Mouse (Mus musculus): ENCODE measurements around the gene Tfcp2.
"Not testable (repeated sequence)": the region's sequence is repeated elsewhere in the genome, so short reads cannot be mapped to it uniquely, and the experiment has no call there.

Gene Tfcp2

DNA sequence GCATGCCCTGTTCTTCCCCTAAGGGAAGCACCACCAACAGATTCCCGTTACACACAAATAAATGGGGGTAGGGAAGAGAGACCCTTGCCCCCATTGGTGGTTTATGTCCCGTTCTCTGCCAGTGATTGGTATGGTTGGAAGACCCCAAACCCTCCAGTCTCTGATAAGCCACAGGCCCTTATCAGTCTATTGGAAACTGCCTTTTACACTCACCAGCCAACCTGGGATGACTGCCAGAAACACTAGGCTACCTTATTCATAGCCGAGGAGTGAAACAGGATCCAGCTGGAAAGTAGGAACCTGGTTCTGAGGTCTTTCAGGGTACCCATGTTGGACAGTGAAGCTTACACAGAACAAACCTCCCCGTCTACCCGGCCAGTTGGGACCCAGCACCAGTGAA, 4.2 kb upstream of the Tfcp2 start:
- no peak for DNase-seq

- DNase-seq: peak; percentile 13
These were observed 1.5 kb downstream of the Tfcp2 start for GRCm38 (mm10) chr15:100550280-100550679.

DNA sequence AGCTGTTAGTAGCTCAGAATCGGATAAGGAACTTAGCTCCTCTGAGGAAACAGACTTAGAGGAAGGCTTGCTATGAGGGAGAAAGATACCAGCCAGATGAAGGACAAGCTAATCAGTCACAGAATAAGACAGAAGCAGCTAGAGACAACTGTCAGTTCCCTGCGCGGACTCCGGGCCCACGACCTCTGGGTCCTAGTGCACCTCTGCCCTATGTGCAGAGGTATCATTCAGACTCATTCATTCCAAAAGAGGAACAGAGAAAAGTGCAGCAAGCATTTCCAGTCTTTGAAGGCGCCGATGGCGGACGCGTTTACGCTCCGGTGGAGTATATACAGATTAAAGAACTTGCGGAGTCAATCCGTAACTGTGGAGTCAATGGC, 8.2 kb downstream of the Tfcp2 start:
- DNase-seq: not testable (repeated sequence)

DNA sequence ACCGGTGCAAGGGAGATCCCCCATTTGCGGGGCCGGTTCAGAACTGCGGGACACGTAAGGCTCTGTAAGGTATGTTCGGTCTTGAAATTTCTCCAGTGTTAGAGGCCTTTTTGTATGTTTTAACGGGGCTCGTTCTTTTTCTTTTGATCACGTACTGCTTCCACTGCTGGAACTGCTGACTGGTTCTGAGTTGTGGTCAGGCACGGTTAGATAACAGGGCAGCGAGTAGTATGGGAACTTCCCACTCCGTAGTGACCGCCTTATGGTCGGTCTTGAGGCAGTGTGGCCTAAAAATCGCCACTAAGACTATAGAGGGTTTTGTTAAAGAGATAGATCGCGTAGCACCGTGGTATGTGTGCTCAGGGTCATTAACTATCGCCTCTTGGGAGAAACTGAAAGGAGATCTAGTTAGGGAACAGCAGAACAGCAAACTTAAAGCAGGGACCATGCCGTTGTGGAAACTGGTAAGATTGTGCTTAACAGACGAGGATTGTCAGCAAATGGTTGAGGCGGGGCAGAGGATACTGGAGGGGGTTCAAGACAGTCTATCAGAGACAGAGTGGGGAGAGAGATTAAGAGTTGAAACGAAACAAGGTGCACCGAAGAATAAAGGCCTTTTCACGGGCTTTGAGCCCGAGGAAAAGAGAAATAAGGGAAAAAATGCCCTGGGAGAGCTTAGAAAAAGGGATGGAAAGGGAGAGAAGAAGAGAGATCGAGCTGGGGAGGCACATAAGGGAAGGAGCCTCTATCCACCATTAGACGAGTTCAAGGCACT, 8.7 kb downstream of the Tfcp2 start:
- not testable (repeated sequence) for DNase-seq

DNA sequence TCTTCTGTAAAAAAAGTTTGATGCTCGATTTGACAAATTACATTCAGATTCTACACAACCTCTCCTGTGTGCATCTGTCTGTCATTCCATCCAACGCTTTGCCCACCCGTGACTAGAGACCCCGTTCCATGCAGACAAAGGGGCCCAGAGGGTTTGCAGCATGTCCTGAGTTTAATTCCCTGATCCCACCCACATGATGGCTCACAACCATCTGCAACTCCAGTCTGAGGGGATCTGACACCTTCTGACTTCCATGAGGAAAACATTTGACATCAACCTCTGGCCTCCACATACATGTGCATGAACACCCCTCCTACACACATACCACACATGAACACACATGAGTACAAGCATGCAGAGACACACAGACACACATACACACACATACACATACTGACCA, 10.4 kb downstream of the Tfcp2 start:
- DNase-seq: no peak

- not testable (repeated sequence) for DNase-seq
These were observed 10.8 kb downstream of the Tfcp2 start for GRCm38 (mm10) chr15:100541001-100541400.

DNA sequence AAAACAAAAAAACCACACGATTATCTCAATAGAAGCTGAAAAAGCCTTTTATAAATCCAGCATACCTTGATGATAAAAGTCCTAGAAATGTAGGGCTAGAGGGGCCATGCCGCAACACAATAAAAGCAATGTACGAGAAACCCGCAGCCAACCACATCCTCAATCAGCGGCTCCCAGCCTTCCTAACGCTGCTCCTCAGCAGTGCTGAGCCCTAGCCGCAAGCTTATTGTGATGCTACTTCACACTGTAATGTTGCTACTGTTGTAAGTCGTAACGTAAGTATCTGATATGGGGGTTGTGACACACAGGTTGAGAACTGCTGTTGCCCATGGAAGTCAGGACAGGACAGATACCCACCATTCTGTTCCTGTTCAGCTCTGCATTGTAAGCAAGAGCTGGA, 12.4 kb downstream of the Tfcp2 start:
- no peak for DNase-seq

DNA sequence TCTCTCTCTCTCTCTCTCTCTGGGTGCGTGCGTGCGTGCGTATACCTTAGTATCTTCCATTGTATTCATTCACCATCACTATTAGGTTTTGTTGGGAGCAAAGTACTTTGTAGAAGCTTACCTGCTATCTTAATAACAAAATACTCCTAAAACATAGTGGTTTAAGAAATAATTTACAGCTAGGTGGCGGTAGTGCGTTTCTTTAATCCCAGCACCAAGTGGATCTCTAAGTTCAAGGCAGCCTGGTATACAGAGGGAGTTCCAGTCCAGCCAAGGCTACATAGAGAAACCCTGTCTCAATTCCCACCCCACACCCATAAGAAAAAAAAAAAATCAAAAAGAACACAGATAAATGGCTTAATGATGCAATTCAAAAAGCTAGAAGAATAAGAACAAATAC, 13.9 kb downstream of the Tfcp2 start:
- peak; percentile 14 for DNase-seq

GRCm38 (mm10) chr15:100527900-100528299, 23.9 kb downstream of the Tfcp2 start:
- DNase-seq: no peak

DNA sequence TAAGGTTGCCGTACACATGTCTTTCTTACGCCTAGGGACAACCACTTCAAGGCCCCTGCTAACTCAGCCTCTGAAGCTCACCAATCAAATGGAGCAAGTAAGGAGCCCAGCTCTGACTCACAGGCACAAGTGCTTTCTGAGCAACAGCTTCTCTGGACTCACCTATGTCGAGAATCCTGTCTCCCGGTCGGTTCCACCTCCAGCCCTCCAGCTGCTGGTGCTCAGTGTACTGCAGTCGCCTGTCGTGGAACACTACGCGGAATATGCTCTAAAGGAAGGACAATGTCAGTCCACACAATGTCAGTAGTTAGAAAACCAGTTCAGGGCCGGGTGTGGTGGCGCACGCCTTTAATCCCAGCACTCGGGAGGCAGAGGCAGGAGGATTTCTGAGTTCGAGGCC, 26.4 kb downstream of the Tfcp2 start:
- no peak for DNase-seq

DNA sequence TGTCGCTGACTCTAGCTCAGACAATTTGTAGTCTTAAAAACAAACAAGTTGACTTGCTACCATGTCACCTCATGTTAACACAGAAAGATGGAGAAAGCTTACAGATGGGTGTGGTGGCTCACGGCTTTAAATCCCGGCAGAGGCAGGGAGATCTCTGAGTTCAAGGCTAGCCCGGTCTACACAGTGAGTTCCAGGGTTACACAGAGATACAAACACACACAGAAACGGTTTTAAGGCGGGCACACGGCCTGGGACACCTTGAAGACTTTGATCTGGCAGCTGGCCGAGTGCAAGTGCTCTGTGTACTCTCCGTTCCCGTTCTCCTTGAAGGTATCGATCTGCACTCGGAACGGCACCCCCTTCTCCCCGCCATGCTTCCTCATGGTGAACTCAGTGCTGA, 31.5 kb downstream of the Tfcp2 start:
- no peak for DNase-seq

- DNase-seq: no peak
These were observed 36.7 kb downstream of the Tfcp2 start for GRCm38 (mm10) chr15:100515121-100515520.

DNA sequence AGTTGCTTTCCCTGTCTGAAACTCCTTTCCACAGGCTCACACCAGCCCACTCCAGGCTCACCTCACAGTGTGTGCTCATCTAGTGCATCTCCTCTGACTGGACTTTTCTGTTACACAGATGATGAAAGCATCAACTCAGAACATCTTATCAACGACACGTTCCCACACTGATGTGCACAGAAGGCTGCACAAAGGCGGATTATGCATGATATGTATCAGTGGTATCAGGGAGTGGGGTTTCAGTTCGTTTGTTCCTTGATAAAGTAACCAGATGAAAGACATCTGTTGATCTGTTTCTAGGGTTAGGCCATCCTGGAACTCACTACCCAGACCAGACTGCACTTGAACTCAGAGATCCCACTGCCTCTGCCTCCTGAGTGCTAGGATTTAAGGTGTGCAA, 38.4 kb downstream of the Tfcp2 start:
- no peak for DNase-seq

DNA sequence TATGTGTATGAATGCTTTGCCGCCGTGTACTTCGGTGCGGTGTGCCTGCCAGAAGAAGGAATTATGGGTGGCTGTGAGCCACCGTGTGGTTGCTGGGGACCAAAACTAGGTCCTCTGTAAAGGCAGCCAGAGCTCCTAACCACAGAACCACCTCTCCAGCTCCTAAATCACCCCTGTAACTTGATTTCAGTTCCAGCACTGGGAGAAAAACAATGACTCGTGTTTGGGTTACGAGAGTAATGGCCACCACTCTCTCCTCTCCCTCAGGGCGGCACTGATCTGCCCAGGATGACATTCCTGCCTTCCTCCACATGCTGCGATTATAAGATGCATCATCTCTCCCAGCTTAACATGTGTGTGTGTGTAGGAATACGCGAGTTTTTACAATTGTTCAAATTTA, 41.7 kb downstream of the Tfcp2 start:
- DNase-seq: no peak

DNA sequence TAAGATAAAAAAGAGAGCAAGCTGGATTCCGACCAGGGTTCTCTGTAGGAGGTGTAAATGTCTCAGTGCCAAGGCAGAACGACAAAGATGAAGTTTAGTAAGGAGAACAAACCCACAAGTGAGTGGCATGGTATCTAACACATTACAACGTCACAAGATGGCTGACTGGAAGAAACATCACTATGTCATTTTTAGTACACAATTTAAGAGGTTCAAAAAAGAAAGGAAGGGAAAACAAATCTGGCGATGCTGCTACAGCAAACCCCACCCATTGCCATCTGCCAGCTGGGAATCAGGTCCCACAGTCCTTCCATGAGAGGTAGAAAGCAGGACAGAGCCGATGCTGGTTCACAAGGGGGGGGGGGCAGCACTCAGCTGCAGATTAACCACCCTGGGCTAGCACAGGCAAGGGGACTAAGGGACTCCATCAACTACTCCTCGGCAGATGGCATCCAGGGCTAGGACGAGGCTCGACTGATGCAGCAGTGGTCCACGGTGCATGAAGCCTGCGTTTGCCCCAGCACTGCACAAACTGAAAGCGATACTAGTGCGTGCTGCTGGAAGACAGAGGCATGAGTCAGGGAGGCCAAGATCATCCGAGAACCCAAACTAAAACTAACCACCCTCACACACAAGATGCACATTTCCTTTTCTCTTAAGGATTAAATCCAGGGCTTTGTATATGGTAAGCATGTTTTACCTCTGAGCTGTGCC, 43.2 kb downstream of the Tfcp2 start:
- DNase-seq: no peak

GRCm38 (mm10) chr15:100499506-100499905, 52.3 kb downstream of the Tfcp2 start:
- not testable (repeated sequence) for DNase-seq

GRCm38 (mm10) chr15:100495102-100495501, 56.7 kb downstream of the Tfcp2 start, which contains the start of gene Csrnp2:
TSS of gene Csrnp2 (minus strand) at chr15:100495488.
- DNase-seq: peak; percentile 94

DNA sequence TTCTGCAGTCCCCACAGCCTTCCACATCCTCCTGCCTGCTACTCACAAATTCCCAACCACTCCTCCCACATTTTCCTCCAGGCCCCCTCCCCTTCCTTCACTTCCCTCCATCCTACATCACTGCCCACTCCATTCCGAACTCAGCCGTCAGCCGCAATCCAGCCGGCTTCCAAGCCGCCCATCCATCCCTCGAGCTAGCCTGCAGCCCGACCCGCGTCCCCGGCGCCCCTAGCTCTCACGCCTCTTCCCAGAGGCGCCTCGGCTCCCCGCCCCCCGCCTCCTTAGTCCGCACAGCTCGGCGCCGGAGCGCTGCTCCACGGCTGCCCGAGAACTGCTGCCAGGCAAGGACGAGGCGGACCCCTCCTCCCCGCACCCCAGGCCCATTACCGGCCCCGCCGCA, 57.2 kb downstream of the Tfcp2 start:
- no peak for DNase-seq

DNA sequence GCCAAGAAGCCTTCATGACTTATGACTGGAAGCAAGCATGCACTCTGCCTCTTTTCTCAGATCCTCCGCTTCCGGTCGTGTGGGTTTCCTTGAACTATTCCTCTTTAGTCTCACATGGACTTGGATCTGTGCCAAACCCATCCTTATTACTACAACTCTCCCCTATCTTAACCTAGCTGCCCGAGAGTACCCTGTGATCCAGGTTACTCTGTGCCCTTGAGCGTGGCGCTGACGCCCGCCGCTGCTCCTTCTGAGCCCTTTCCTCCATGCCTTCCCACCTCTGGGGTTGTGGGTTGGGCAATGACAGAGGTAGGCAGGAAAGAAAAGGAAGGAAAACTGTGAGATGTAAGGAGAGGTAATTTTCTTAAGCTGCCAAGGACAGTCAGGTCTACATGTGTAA, 59.8 kb downstream of the Tfcp2 start:
- no peak for DNase-seq

GRCm38 (mm10) chr15:100489263-100489662, 62.5 kb downstream of the Tfcp2 start:
- no peak for DNase-seq

DNA sequence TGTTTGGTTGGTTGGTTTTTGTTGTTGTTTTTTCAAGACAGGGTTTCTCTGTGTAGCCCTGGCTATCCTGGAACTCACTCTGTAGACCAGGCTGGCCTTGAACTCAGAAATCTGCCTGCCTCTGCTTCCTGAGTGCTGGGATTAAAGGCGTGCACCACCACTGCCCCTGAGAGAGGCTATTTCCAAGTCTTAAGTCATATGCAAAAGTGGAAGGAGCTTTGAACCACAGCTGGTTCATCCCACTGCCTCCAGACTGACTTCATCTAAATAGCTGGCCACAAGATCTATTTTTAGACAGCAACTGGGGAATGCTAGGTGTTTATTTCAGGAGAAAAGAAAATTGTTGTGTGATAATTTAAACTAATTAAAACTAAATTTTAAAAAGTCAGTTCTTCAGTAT, 63.5 kb downstream of the Tfcp2 start:
- not testable (repeated sequence) for DNase-seq

- no peak for DNase-seq
These were observed 64.8 kb downstream of the Tfcp2 start for GRCm38 (mm10) chr15:100487050-100487449.

DNA sequence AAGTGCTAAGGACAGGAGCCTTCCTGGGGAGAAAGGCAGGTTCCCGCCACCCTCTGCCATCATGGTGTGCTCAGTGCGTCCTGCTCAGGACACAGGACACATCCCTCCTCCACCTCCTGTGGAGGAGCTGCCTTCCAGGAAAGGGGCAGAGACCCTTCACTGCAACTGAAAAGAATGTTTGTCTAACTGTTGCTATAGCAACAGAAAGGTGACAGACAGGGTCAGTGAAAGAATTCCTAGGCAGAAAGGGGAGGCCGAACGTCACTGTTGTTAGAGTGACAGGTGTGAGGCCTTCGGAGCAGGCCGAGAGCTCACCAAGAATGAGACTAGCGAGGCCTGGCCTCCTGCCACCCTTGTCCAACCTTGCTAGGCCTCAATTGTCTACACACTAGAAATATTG, 65.4 kb downstream of the Tfcp2 start:
- no peak for DNase-seq

GRCm38 (mm10) chr15:100485576-100485975, 66.2 kb downstream of the Tfcp2 start:
- no peak for DNase-seq

GRCm38 (mm10) chr15:100478925-100479324, 72.9 kb downstream of the Tfcp2 start:
- no peak for DNase-seq
